Mouse (Mus musculus) neural tube, embryonic 13.5 days (tissue): ENCODE data around the gene Nostrin. TPM values are rescaled to one million over a fixed set of nuclear protein-coding genes. Genes with fewer than 3 reads are reported as not detected.
A peak's percentile ranks its signal among the peaks of the same experiment; 100 is the strongest.

Experiments
- ATAC-seq: fragments of 200-750 bp; cut with Nextera tagmentation; 2 replicates; pipeline ENCODE4 v1.8.0; 2017; ENCODE audit warnings: low read depth, mild to moderate bottlenecking, moderate TSS enrichment, moderate library complexity
- H3K27ac ChIP-seq: fragments of 300-500 bp; sonication (generic); replicated peaks from 2 replicates; pipeline ENCODE4 v1.5.1; 2015; ENCODE audit warnings: moderate library complexity, mild to moderate bottlenecking, inconsistent platforms
- H3K27me3 ChIP-seq: fragments of 300-500 bp; sonication (generic); 2 replicates; pipeline ENCODE4 v1.6.1; 2015; ENCODE audit warnings: mild to moderate bottlenecking, inconsistent platforms
- H3K36me3 ChIP-seq: fragments of 300-500 bp; sonication (generic); 2 replicates; pipeline ENCODE4 v1.6.1; 2015; ENCODE audit warnings: mild to moderate bottlenecking, inconsistent platforms
- H3K4me1 ChIP-seq: fragments of 300-500 bp; sonication (generic); replicated peaks from 2 replicates; pipeline ENCODE4 v1.6.1; 2015; ENCODE audit warnings: inconsistent platforms
- H3K4me2 ChIP-seq: fragments of 300-500 bp; sonication (generic); 2 replicates; pipeline ENCODE4 v1.6.1; 2015; ENCODE audit warnings: inconsistent platforms, mild to moderate bottlenecking, moderate library complexity
- H3K4me3 ChIP-seq: fragments of 300-500 bp; sonication (generic); 2 replicates; pipeline ENCODE4 v1.5.1; 2015; ENCODE audit warnings: mild to moderate bottlenecking, inconsistent platforms
- H3K9ac ChIP-seq: fragments of 300-500 bp; sonication (generic); 2 replicates; pipeline ENCODE4 v1.6.1; 2015; ENCODE audit warnings: moderate library complexity, mild to moderate bottlenecking, inconsistent platforms
- H3K9me3 ChIP-seq: fragments of 300-500 bp; sonication (generic); 2 replicates; pipeline ENCODE4 v1.6.1; 2016; ENCODE audit warnings: inconsistent platforms
- WGBS: fragments of 180-500 bp; shearing (Covaris S2); methylation state at CpG from one replicate; pipeline ENCODE4 v1.1.7; 2015; 5-methylcytosine and 5-hydroxymethylcytosine counted together
- polyA plus RNA-seq: library from polyadenylated mRNA; unstranded; fragments of >200 nt; fragmentation: Nextera tagmentation; extraction: Ambion mirVana; gene quantifications from 2 replicates; pipeline ENCODE4 v1.2.1, GENCODE M21; 2015

The Nostrin gene
- polyA plus RNA-seq, 1 experiment from 2014 or later: 0.89 TPM

DNA sequence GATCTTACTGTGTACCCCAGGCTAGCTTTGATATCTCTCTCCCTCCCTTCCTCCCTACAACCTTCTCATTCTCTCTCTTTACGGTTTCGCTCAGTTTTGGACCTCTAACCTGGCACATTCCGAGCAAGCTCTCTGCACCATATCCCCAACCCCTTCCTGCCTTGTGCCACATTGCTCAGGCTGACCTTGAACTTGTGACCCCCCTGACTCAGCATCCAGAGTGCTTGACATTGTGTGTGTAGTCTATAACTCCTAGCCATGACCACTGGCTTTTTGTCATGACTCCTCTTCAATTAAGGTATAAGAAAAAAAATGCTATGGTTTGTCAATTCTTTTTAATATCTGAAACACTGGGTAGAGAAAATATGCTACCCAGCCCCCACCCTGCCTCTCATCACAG is 74.1 kb downstream of the Nostrin start:
- no peaks in the 10 kb centered on the region for H3K9me3 ChIP-seq
- H3K36me3 ChIP-seq: no peaks in the 10 kb centered on the region
- ATAC-seq: no peak
- WGBS: 92% methylated on average over 3 of the region's 3 CpGs
- H3K9ac ChIP-seq: no peak overlapping the region
- no peak overlapping the region for H3K27ac ChIP-seq
- H3K4me1 ChIP-seq: peaks cover 10% of the 10 kb centered on the region
- H3K4me3 ChIP-seq: no peak overlapping the region
- H3K27me3 ChIP-seq: no peaks in the 10 kb centered on the region
- H3K4me2 ChIP-seq: no peak overlapping the region

DNA sequence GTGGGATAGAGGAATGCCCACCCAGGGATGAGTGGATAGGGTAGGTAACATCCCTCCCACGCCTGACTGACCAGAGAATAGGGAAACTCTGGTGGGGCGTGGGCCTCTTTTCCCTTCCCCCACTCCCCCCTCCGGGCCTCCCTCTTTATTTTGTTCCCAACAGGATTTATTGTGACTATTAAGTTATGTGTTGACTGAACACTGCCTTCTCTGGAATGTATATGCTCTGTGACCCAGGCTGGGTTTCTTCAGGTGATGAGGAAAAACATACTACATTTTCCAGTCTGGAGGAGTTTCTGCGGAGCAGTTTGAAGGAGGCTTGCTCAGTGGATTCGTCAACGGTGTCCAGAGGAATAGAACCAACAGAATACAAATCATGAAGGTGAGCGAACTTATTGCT is 75.2 kb downstream of the Nostrin start, which contains the start of gene G6pc2:
Gene G6pc2 (plus strand): TSS at position 301 of the 400 bp plus-strand sequence.
- no peak for ATAC-seq
- no peak within 1 kb of the TSS for H3K4me3 ChIP-seq
- no peak within 1 kb of the TSS for H3K4me2 ChIP-seq
- no peaks in the 10 kb centered on the region for H3K27me3 ChIP-seq
- no peak within 1 kb of the TSS for H3K9ac ChIP-seq
- peaks cover 11% of the 10 kb centered on the region for H3K4me1 ChIP-seq
- WGBS: 82% methylated on average over 7 of the region's 7 CpGs
- H3K9me3 ChIP-seq: no peaks in the 10 kb centered on the region
- H3K36me3 ChIP-seq: no peaks in the 10 kb centered on the region
- no peak within 1 kb of the TSS for H3K27ac ChIP-seq

DNA sequence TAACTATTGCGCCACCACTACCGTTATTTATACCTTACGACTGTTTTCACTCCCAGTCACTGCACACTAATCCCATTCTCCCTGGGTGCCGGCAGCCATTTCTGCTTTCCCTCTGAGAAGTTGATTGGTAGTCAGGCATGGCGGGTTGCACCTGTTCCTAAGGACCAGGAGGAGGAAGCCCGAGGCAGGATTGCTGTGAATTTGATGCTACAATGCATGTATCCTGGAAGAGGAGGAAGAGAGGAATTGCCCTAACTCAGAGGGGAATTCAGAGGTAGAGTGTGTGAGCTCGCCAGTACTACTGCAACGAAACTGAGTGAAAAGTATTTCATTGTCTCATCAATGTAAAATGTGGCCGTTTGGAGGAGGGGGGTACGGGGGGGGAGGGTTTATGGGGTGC is 77.1 kb downstream of the Nostrin start:
- H3K27ac ChIP-seq: no peak overlapping the region
- H3K9me3 ChIP-seq: no peaks in the 10 kb centered on the region
- H3K4me1 ChIP-seq: peaks cover 12% of the 10 kb centered on the region; the same call in 1 of the 2 replicates
- WGBS: 58% methylated on average over 10 of the region's 10 CpGs
- H3K27me3 ChIP-seq: no peaks in the 10 kb centered on the region
- no peak overlapping the region for H3K4me3 ChIP-seq
- no peak overlapping the region for H3K4me2 ChIP-seq
- no peak overlapping the region for H3K9ac ChIP-seq
- ATAC-seq: no peak
- no peaks in the 10 kb centered on the region for H3K36me3 ChIP-seq

DNA sequence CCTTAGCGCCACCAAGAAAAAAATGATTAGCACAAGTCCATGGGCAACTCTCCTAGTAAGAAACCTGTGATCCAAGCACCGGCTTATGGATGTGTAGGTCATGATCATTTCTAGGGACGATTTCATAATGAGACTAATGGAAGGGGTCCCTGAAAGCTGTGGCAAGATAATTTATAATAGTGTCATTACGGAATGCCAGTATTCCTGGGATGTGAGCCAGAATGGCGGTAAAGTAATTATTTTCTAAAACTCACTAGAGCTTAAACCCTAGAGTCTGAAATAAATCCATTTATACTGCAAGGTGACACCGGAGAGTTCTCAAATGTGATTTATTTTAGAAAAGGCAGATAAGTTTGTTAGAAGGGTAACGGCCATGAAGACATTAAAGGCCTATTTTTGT is 79.6 kb downstream of the Nostrin start:
- H3K36me3 ChIP-seq: no peaks in the 10 kb centered on the region
- no peak overlapping the region for H3K4me3 ChIP-seq
- ATAC-seq: 0 out of 2 replicates have a peak, but pooled peaks have one; percentile 30
- H3K27ac ChIP-seq: no peak overlapping the region; the same call in 1 of the 2 replicates
- peaks cover 17% of the 10 kb centered on the region; the same call in 1 of the 2 replicates for H3K4me1 ChIP-seq
- 53% methylated on average over 7 of the region's 7 CpGs for WGBS
- no peaks in the 10 kb centered on the region for H3K27me3 ChIP-seq
- H3K9ac ChIP-seq: no peak overlapping the region
- no peak overlapping the region for H3K4me2 ChIP-seq
- H3K9me3 ChIP-seq: no peaks in the 10 kb centered on the region

DNA sequence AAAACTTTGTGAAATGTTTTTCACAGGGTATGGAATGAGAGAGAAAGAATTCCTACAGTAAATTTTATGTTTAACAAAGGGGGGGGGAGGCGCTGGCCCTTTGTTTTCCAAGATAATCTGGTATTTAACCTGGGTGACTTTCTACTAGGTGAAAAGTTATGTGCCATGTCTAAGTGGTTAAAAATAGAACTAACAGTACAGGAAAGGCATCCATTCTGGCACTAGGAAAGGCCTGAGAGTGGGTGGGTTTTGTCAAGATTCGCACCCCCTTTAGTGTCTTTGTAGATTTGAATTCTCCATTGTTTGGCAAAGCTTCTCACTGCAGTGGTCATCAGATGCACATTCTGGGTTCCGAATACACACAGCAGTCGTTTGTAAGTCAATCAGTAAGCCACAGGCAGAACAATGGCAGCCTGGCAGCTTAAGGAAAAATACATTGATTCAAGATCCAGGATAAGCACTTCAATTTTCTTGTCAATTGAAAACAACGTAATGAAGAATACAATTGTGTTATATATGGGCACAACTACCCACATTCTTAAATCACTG is 86.3 kb downstream of the Nostrin start:
- WGBS: 38% methylated on average over 5 of the region's 5 CpGs
- H3K9me3 ChIP-seq: no peaks in the 10 kb centered on the region
- H3K9ac ChIP-seq: no peak overlapping the region
- H3K4me2 ChIP-seq: no peak overlapping the region
- H3K4me1 ChIP-seq: peaks cover 8% of the 10 kb centered on the region
- no peaks in the 10 kb centered on the region for H3K36me3 ChIP-seq
- no peak overlapping the region for H3K4me3 ChIP-seq
- no peak overlapping the region for H3K27ac ChIP-seq
- no peaks in the 10 kb centered on the region for H3K27me3 ChIP-seq
- no peak for ATAC-seq

DNA sequence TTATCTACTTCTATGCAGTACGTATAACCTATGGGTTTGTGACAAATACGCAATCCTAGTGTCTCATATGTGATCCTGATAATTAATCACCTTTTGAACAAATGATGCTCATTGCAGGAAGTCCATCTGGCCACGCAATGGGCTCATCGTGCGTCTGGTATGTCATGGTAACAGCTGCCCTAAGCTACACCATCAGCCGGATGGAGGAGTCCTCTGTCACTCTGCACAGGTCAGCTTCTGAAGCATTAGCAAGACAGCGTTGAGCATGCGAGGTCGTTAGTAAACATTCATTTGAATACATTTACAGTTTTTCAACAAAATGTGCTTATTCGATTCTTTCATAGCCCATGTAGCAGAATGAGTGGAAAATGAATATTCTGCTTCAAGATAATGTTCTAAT is 87.2 kb downstream of the Nostrin start:
- Histone ChIP-seq H3K27me3 (no peaks in the 10 kb centered on the region), H3K36me3 (no peaks in the 10 kb centered on the region), H3K4me3 (no peak overlapping the region), H3K9me3 (no peaks in the 10 kb centered on the region), H3K27ac (no peak overlapping the region), H3K9ac (no peak overlapping the region), H3K4me1 (peaks cover 8% of the 10 kb centered on the region), H3K4me2 (no peak overlapping the region)
- no peak for ATAC-seq
- 48% methylated on average over 10 of the region's 10 CpGs for WGBS

DNA sequence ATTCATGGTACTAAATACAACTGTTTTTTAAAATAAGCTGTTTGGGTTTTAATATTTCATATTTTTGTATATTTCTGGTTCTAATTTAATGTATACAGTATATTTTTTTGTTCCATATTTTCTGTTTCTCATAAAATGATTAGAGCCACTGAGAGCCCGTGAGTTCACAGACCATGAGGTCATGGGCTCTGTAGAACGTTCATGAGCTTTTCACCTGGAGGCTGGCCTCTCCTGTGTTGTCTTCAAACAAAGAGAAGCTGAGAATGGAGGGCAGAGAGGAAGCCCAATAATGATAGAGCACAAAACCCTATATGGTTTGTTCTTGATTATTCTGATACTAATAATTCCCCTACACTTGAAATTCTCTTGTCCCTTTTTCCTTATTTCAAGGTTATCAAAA is 89.1 kb downstream of the Nostrin start:
- Histone ChIP-seq H3K27ac (no peak overlapping the region), H3K27me3 (no peaks in the 10 kb centered on the region), H3K4me1 (peaks cover 11% of the 10 kb centered on the region), H3K9ac (no peak overlapping the region), H3K9me3 (no peaks in the 10 kb centered on the region), H3K4me3 (no peak overlapping the region), H3K36me3 (no peaks in the 10 kb centered on the region), H3K4me2 (no peak overlapping the region)
- WGBS: 74% methylated on average over 2 of the region's 2 CpGs
- no peak for ATAC-seq

DNA sequence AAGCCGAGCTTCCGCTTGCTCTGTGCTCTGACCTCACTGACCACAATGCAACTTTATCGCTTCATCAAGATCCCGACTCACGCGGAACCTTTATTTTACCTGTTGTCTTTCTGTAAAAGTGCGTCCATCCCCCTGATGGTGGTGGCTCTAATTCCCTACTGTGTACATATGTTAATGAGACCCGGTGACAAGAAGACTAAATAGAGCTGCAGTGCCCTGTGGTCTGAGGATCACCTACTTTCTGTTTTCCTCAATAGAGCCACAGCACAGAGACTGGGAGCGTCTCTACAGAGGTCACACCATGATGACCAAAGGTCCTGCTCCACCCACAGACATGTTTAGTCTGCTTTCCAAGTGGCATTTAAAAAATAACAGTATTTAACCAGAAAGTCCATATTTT is 91.3 kb downstream of the Nostrin start:
- H3K4me3 ChIP-seq: no peak overlapping the region
- no peaks in the 10 kb centered on the region for H3K27me3 ChIP-seq
- no peak for ATAC-seq
- no peak overlapping the region for H3K9ac ChIP-seq
- no peak overlapping the region for H3K4me2 ChIP-seq
- H3K36me3 ChIP-seq: no peaks in the 10 kb centered on the region
- H3K27ac ChIP-seq: no peak overlapping the region
- no peaks in the 10 kb centered on the region for H3K9me3 ChIP-seq
- peaks cover 9% of the 10 kb centered on the region for H3K4me1 ChIP-seq
- WGBS: 89% methylated on average over 9 of the region's 9 CpGs

DNA sequence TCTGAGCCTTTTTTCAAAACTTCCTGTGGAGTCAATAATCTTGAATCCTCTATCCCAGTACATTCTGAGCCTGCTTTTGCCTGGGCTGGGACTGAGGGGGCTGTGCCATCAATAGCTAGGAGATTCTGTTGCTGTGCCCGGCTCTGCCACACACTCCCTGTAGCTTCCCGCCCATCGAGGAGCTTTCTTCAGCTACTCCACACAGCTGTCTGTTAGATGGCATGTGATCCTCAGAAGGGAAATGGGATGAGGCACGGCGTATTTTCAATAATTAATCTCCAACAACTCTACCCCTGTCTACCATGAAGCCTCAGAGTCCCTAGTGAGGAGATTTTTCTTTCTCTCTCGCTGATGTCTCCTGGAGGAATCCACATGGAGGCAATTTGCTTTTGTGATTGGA is 93.0 kb downstream of the Nostrin start:
- Histone ChIP-seq H3K27me3 (no peaks in the 10 kb centered on the region), H3K4me2 (no peak overlapping the region), H3K9ac (no peak overlapping the region), H3K27ac (peak overlapping the region; percentile 42; the same call in 1 of the 2 replicates), H3K4me1 (peaks cover 6% of the 10 kb centered on the region; the same call in 1 of the 2 replicates), H3K36me3 (no peaks in the 10 kb centered on the region), H3K9me3 (no peaks in the 10 kb centered on the region), H3K4me3 (no peak overlapping the region)
- WGBS: 52% methylated on average over 6 of the region's 6 CpGs
- no peak for ATAC-seq

DNA sequence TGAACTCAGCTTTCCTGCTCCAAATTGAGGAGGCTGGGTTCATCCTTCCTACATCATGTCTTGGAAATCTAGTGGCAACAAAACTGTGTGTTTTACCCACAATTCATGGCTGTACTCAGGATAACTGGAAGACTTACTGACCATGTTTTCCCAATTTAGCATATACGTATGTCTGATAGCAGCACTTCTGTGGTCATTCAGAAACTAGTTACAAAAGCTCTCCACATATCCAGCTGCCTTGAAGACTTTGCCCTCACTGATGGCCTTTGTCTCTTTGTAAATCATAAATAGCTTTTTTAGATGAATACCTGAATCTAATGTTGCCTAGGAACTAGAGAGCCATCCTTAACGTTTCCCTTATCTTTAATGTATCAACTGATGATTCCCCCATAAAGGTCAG is 94.5 kb downstream of the Nostrin start:
- 88% methylated on average over 2 of the region's 2 CpGs for WGBS
- Histone ChIP-seq H3K4me3 (no peak overlapping the region), H3K4me2 (no peak overlapping the region), H3K9ac (no peak overlapping the region), H3K4me1 (peaks cover 6% of the 10 kb centered on the region; the same call in 1 of the 2 replicates), H3K27ac (no peak overlapping the region), H3K9me3 (no peaks in the 10 kb centered on the region), H3K27me3 (no peaks in the 10 kb centered on the region), H3K36me3 (no peaks in the 10 kb centered on the region)
- no peak for ATAC-seq

DNA sequence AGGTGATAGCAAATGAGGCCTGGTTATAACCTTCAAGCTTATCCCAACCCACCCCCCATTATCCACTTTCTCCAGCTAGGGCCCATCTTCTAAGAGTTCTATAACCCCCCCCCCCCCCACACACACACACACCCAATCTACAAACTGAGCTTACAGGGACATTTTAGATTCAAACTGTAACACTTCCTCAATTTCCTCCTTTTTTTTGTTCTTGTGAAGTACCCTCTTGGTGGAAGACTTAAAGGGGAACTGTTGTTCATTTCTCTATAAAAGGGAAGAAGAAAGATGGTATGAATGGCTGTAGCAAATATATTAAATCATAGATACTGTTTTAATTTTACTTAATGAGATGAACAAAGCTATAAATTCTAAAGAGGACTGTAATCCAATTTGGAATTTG is 96.5 kb downstream of the Nostrin start:
- Histone ChIP-seq H3K4me1 (peaks cover 6% of the 10 kb centered on the region; the same call in 1 of the 2 replicates), H3K9ac (no peak overlapping the region), H3K27me3 (no peaks in the 10 kb centered on the region), H3K36me3 (no peaks in the 10 kb centered on the region), H3K9me3 (no peaks in the 10 kb centered on the region), H3K27ac (no peak overlapping the region), H3K4me2 (no peak overlapping the region), H3K4me3 (no peak overlapping the region)
- ATAC-seq: no peak

DNA sequence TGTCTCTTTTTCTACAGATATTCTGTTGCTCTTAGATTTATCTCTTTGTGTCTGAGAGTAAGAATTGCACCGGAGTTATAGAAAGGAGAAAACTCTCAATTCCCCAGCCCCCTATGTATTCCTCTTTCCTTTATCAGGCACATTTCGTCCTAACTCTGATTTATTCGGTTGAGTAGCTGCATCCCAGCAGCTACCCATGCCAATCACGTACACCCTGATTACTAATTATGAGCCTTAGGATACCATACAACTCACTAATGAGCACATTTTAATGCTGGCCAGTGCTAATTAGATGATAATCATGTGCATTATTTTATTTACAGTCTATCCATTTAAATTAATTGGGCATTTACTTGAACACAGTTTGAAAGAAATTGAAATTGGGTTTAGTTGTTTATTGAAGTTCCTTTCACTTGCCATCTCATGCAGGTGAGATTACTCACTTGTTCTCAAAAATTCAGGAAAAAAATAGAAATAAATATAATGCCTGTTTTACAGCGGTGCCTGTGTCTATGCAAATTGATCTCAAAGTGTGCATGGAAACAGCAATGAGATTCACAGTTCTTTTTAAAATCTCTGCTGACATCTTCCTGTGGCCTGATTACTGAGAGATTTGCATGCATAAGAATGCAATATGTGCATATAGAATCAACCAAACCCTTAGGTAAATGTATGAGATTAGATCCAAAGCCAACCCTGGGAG is 99.5 kb downstream of the Nostrin start:
- no peak for ATAC-seq

More for the DNA sequence above, 99.5 kb downstream of the Nostrin start:
- Histone ChIP-seq H3K36me3 (no peaks in the 10 kb centered on the region), H3K9ac (no peak overlapping the region), H3K27me3 (no peaks in the 10 kb centered on the region), H3K27ac (no peak overlapping the region), H3K4me1 (no peaks in the 10 kb centered on the region), H3K4me2 (no peak overlapping the region), H3K9me3 (no peaks in the 10 kb centered on the region), H3K4me3 (no peak overlapping the region)
- 54% methylated on average over 5 of the region's 5 CpGs for WGBS
